8 mouse cellular contexts compared by ENCODE assay signal in genomic region chr14:57424212-57424561, GRCm38 (mm10). TPM values are rescaled to one million over a fixed set of nuclear protein-coding genes. Genes with fewer than 3 reads are reported as not detected.
DNase-seq lines count a peak whose midpoint lies in the region; ATAC-seq and TF ChIP-seq lines count a peak whose summit lies in the region.

No protein-coding gene starts in this region.

- no peaks in the 10 kb centered on the region for H3K9me3 ChIP-seq in hindbrain, embryonic 15.5 days
- no peaks in the 10 kb centered on the region for H3K9me3 ChIP-seq in midbrain, embryonic 15.5 days

- peak; percentile 34 for ATAC-seq in activated CD4-positive, CD25-positive, alpha-beta regulatory T cell, adult 4 months
- ATAC-seq in hindbrain, embryonic 15.5 days (ENCODE audit: low FRiP score, low read depth) = peak; percentile 91
- no peak for ATAC-seq in midbrain, embryonic 15.5 days (replicated peaks)

- no peak overlapping the region; the same call in 1 of the 2 replicates for H3K27ac ChIP-seq in kidney, adult 2 months (ENCODE audit: insufficient read depth, low read depth, low read length)
- peak overlapping the region; percentile 86 for H3K27ac ChIP-seq in hindbrain, embryonic 15.5 days (replicated peaks)
- H3K27ac ChIP-seq in midbrain, embryonic 15.5 days = peak overlapping the region; percentile 82

- peak overlapping the region; percentile 57 for H3K4me2 ChIP-seq in hindbrain, embryonic 15.5 days
- peak overlapping the region; percentile 65 for H3K4me2 ChIP-seq in midbrain, embryonic 15.5 days

- peak overlapping the region; percentile 84 for H3K9ac ChIP-seq in hindbrain, embryonic 15.5 days
- H3K9ac ChIP-seq in midbrain, embryonic 15.5 days = peak overlapping the region; percentile 93

- no peaks in the 10 kb centered on the region for H3K36me3 ChIP-seq in kidney, adult 2 months (ENCODE audit: control insufficient read depth, insufficient read depth, low read length)
- no peaks in the 10 kb centered on the region for H3K36me3 ChIP-seq in hindbrain, embryonic 15.5 days
- no peaks in the 10 kb centered on the region for H3K36me3 ChIP-seq in midbrain, embryonic 15.5 days (replicated peaks)

- TF ChIP-seq CTCF in kidney, adult 2 months (conservative IDR thresholded peaks at IDR 0.05; ENCODE audit: insufficient read depth, insufficient read length, low read depth, low read length) = no peak

- H3K27me3 ChIP-seq in kidney, adult 2 months (replicated peaks; ENCODE audit: control insufficient read depth, insufficient read depth, low read length) = no peaks in the 10 kb centered on the region
- no peaks in the 10 kb centered on the region for H3K27me3 ChIP-seq in hindbrain, embryonic 15.5 days
- H3K27me3 ChIP-seq in midbrain, embryonic 15.5 days (replicated peaks) = no peaks in the 10 kb centered on the region

- H3K4me3 ChIP-seq in kidney, adult 2 months (ENCODE audit: insufficient read depth, low read depth, low read length) = peak overlapping the region; percentile 99
- peak overlapping the region; percentile 95 for H3K4me3 ChIP-seq in hindbrain, embryonic 15.5 days
- peak overlapping the region; percentile 99 for H3K4me3 ChIP-seq in midbrain, embryonic 15.5 days

- TF ChIP-seq POLR2A in kidney, adult 2 months (IDR thresholded peaks at IDR 0.05; ENCODE audit: low read depth, low read length) = no peak

- peaks cover 12% of the 10 kb centered on the region; the same call in 1 of the 2 replicates for H3K4me1 ChIP-seq in kidney, adult 2 months (ENCODE audit: control insufficient read depth, insufficient read depth, low read length)
- peaks cover 7% of the 10 kb centered on the region for H3K4me1 ChIP-seq in hindbrain, embryonic 15.5 days (replicated peaks)
- peaks cover 14% of the 10 kb centered on the region for H3K4me1 ChIP-seq in midbrain, embryonic 15.5 days

- intact Hi-C loops in gastrocnemius, postnatal 14 days (cut with DNase I; ENCODE audit: low total_unique reads) = loop anchor here (10.0 kb wide), 1 partner anchor 101 kb away; the partner anchor contains the start of gene Il17d

- under 1% methylated on average over 24 of the region's 24 CpGs for WGBS in kidney, adult 2 months
- WGBS in hindbrain, embryonic 15.5 days = under 1% methylated on average over 24 of the region's 24 CpGs
- 1% methylated on average over 24 of the region's 24 CpGs for WGBS in midbrain, embryonic 15.5 days

- DNase-seq in kidney, adult 2 months = no peak
- no peak for DNase-seq in kidney, postnatal 36 days
- no peak for DNase-seq in layer of hippocampus, adult 11-12 months (ENCODE audit: low spot score)
- DNase-seq in left cerebral cortex, adult 11 months (ENCODE audit: low spot score) = no peak
- DNase-seq in gastrocnemius, postnatal 14 days = no peak

RNA-seq across cellular contexts. Expression of gene Ift88, which starts 0.3 kb away (rescaled TPM):
- polyA plus RNA-seq in kidney, adult 2 months (2012; rRNA removed) = 5.9 and 6.7 TPM in 2 replicates
- 1 to 10 TPM; 2.8 to 3.0 TPM for polyA plus RNA-seq in activated CD4-positive, CD25-positive, alpha-beta regulatory T cell, adult 4 months (2017; shearing (Covaris generic))
- polyA plus RNA-seq in hindbrain, embryonic 15.5 days (2015; fragmentation: Nextera tagmentation; extraction: Ambion mirVana) = 17.0 and 18.8 TPM in 2 replicates
- 20.6 and 21.6 TPM in 2 replicates for polyA plus RNA-seq in midbrain, embryonic 15.5 days (2015; fragmentation: Nextera tagmentation; extraction: Ambion mirVana)
- total RNA-seq in gastrocnemius, postnatal 14 days (2021) = 1 to 10 TPM; 3.3 to 4.6 TPM

RNA-seq across cellular contexts. Expression of gene Cryl1, which starts 25.9 kb away (rescaled TPM):
- polyA plus RNA-seq in kidney, adult 2 months (2012; rRNA removed) = 577 and 580 TPM in 2 replicates
- 10 to 100 TPM; 17.2 to 17.6 TPM for polyA plus RNA-seq in activated CD4-positive, CD25-positive, alpha-beta regulatory T cell, adult 4 months (2017; shearing (Covaris generic))
- 11.8 and 12.8 TPM in 2 replicates for polyA plus RNA-seq in hindbrain, embryonic 15.5 days (2015; fragmentation: Nextera tagmentation; extraction: Ambion mirVana)
- 9.2 and 13.4 TPM in 2 replicates for polyA plus RNA-seq in midbrain, embryonic 15.5 days (2015; fragmentation: Nextera tagmentation; extraction: Ambion mirVana)
- total RNA-seq in gastrocnemius, postnatal 14 days (2021) = 1 to 10 TPM; 3.8 to 4.7 TPM

Comparison
In these comparisons a context has a peak if more than half of its experiments do, and no peak if none do; other contexts are left out.
1. RNA of gene Cryl1, which starts 25.9 kb away (polyA plus RNA-seq): 577 to 580 TPM in kidney, adult 2 months; 17.2 to 17.6 TPM in activated CD4-positive, CD25-positive, alpha-beta regulatory T cell, adult 4 months, 11.8 to 12.8 TPM in hindbrain, embryonic 15.5 days and 9.2 to 13.4 TPM in midbrain, embryonic 15.5 days; every median in the first group is over 10 times any median in the second.
2. Peak in every context shown above with its lines, with median percentiles within 50 percentile points of each other: H3K4me3 ChIP-seq.